Mouse (Mus musculus): ENCODE measurements around the gene Ino80e. TPM values are rescaled to one million over a fixed set of nuclear protein-coding genes. Genes with fewer than 3 reads are reported as not detected.

The Ino80e gene
- polyA plus RNA-seq, 1 experiment: not detected

DNA sequence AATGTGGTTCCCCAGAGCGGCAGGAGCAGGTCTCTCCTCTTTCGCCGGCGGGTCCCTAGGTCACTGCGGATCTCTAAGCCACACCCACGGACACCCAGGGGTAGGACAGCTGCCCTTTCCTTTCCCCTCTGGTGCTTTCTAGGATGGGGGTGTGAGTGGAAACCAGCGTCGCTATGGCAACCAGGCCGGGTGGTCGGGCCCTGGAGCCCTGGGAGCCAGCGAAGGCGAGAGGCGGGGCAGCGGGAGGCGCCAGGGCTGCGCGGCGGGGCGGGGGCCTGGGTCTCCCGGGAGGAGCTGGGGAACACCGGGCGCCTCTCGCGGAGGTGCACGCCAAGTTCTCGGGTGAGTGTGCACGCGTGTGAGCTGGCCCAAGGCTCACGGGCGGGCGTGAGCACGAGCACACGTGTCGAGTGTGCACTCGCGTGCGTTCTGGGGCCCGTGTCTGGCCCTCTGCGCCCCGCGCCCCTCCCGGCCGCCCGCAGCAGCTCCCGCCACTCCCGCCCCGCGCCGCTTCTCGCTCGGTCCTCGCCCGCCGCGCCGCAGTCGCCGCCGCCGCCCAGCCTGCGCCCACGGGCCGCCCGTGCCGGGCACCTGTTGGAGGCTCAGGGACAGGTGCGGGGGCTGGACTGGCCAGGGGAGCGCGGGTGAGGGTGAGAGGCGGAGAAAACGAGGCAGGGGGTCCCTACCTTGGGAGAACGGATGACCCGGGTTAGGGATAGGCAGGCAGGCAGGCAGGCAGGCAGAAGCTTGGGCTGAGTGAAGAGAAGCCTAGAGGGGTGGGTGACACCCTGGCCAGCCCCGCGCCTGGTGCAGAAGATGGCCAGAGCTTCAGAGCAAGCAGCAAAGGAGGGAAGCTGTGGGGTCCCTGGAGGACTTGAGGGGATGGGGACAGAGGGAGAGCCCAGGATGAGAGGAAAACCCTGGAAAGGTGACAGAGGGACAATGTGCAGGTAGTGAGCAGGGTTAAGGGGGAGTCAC, 14.5 kb downstream of the Ino80e start:
- Histone ChIP-seq H3K27ac (ENCODE audit: insufficient read depth, low read depth, low read length) (peak overlapping the region; percentile 31; the same call in 1 of the 2 replicates), H3K4me3 (ENCODE audit: insufficient read depth, low read depth, low read length) (peak overlapping the region; percentile 68), H3K4me1 (ENCODE audit: control insufficient read depth, insufficient read depth, low read length) (peaks cover 24% of the 10 kb centered on the region)
- no peak for TF ChIP-seq POLR2A (IDR thresholded peaks at IDR 0.05; ENCODE audit: insufficient read depth, low read depth, low read length)
- 2% methylated on average over 73 of the region's 74 CpGs for WGBS

DNA sequence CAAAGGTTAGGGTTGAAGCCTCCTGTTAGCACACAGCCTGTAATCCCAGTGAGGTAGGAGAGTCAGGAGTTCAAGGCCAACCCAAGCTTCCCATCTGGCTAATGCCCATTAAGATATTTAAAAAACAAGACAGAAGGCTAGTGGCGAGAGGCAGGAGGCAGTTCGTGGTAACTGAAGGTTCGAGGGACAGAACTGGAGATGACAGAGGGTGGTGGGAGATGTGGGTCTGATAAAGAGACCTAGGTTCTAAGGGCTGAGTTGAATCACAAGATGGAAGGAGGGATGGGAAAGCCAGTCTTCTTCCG, 15.1 kb downstream of the Ino80e start, which contains the start of gene Doc2a:
TSS of gene Doc2a (plus strand) at position 301 of the 305 bp plus-strand sequence.
- WGBS: 50% methylated on average over 4 of the region's 4 CpGs
- Histone ChIP-seq H3K4me3 (ENCODE audit: insufficient read depth, low read depth, low read length) (peak within 1 kb of the TSS; percentile 68), H3K27ac (ENCODE audit: insufficient read depth, low read depth, low read length) (peak within 1 kb of the TSS; percentile 31; the same call in 1 of the 2 replicates), H3K4me1 (ENCODE audit: control insufficient read depth, insufficient read depth, low read length) (peaks cover 24% of the 10 kb centered on the region)
- TF ChIP-seq CTCF (IDR thresholded peaks at IDR 0.05; ENCODE audit: insufficient read depth, low read depth, low read length): no peak
- no peak for TF ChIP-seq POLR2A (IDR thresholded peaks at IDR 0.05; ENCODE audit: insufficient read depth, low read depth, low read length)

DNA sequence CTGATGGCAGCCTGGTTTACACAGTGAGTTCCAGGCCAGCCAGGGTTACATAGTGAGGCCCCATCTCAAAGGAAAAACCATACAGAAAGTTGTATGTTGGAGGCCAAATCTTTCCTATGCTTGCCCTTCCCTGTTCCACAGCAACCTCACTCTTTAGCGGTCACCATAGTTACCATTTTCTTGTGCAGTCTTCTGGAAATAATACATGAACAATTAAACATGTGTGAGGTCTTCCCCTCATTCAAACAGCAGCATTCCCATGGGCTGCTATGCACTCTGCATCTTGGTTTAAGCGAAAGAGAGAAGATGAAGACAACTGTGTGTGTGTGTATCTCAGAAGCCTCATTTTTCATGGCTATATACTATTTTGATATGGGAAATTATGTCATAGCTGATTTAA, 16.7 kb downstream of the Ino80e start:
- peaks cover 24% of the 10 kb centered on the region for H3K4me1 ChIP-seq (ENCODE audit: control insufficient read depth, insufficient read depth, low read length)
- H3K4me3 ChIP-seq (ENCODE audit: insufficient read depth, low read depth, low read length): no peak overlapping the region
- TF ChIP-seq CTCF (IDR thresholded peaks at IDR 0.05; ENCODE audit: insufficient read depth, low read depth, low read length) (no peak), POLR2A (IDR thresholded peaks at IDR 0.05; ENCODE audit: insufficient read depth, low read depth, low read length) (no peak)
- 42% methylated on average over 2 of the region's 2 CpGs for WGBS
- H3K27ac ChIP-seq (ENCODE audit: insufficient read depth, low read depth, low read length): no peak overlapping the region

DNA sequence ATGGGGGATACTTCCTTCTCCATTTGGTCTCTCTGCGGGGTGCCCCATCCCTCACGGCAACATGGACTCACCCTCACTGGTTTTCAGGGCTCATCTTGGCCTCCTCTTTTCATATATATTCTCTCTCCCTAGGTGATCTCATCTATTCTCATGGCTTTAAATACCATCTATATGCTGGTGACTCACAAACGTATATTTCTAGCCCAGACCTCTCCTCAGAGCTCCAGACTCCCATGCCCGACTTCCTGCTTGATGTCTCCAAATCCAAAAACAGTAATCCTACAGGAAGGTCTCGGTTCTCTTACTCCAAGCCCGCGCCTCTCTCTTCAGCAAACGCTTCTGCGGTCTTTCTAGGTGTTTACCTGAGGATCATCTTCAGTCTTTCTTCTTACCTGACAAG, 18.9 kb downstream of the Ino80e start:
- H3K4me1 ChIP-seq (ENCODE audit: control insufficient read depth, insufficient read depth, low read length): peaks cover 15% of the 10 kb centered on the region
- H3K4me3 ChIP-seq (ENCODE audit: insufficient read depth, low read depth, low read length): no peak overlapping the region
- TF ChIP-seq CTCF (IDR thresholded peaks at IDR 0.05; ENCODE audit: insufficient read depth, low read depth, low read length) (no peak), POLR2A (IDR thresholded peaks at IDR 0.05; ENCODE audit: insufficient read depth, low read depth, low read length) (no peak)
- peak overlapping the region; percentile 6 for H3K27ac ChIP-seq (ENCODE audit: insufficient read depth, low read depth, low read length)
- 58% methylated on average over 9 of the region's 9 CpGs for WGBS

DNA sequence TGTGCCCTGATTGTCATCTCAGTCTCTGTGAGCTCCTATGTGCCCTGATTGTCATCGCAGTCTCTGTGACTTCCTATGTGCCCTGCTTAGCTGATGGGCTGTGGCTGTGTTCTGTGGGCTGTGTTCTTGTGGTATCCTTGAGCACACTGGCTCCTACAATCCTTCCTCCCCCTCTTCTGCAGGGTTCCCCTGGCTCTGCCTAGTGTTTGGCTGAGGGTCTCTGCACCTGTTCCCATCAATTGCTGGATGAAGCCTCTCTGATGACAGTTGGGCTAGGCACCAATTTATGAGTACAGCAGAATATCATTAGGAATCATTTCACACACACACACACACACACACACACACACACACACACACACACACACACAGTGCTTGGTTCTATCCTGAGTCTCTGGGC, 28.9 kb downstream of the Ino80e start:
- Histone ChIP-seq H3K27ac (ENCODE audit: insufficient read depth, low read depth, low read length) (no peak overlapping the region), H3K4me1 (ENCODE audit: control insufficient read depth, insufficient read depth, low read length) (peaks cover 8% of the 10 kb centered on the region), H3K4me3 (ENCODE audit: insufficient read depth, low read depth, low read length) (no peak overlapping the region)
- TF ChIP-seq CTCF (IDR thresholded peaks at IDR 0.05; ENCODE audit: insufficient read depth, low read depth, low read length) (no peak), POLR2A (IDR thresholded peaks at IDR 0.05; ENCODE audit: insufficient read depth, low read depth, low read length) (no peak)
- WGBS: 100% methylated on average over 1 of the region's 1 CpGs

DNA sequence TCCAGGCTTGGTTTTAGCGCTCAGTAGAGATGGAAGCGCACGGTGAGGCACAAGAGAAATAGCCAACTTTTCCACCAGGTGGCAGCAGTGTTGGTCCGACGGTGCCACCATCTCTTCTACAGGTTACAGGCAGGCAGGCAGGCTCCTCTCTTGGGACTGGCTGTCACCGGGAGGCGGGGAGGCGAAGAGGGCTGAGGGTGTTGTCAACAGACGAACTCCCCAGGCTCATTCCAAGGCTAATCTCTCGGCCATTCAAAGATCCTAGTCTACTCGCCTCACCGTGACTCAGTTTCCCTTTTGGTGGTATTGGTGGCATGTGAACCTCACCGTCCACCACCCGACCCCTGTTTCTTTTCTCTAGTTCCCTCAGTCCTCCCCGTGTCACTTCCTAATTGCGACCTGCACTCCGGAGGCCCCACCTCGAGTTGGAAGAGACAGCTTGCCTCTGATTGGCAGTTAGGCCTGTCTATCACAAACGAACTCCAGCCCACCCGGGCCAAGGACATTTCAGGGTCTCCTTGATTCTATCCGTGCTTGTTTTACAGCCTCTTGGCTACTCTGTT, 30.1 kb downstream of the Ino80e start:
- Histone ChIP-seq H3K4me1 (ENCODE audit: control insufficient read depth, insufficient read depth, low read length) (peaks cover 8% of the 10 kb centered on the region), H3K27ac (ENCODE audit: insufficient read depth, low read depth, low read length) (no peak overlapping the region), H3K4me3 (ENCODE audit: insufficient read depth, low read depth, low read length) (peak overlapping the region; percentile 16)
- TF ChIP-seq POLR2A (IDR thresholded peaks at IDR 0.05; ENCODE audit: insufficient read depth, low read depth, low read length) (no peak), CTCF (IDR thresholded peaks at IDR 0.05; ENCODE audit: insufficient read depth, low read depth, low read length) (peak; percentile 68)
- 2% methylated on average over 21 of the region's 21 CpGs for WGBS

DNA sequence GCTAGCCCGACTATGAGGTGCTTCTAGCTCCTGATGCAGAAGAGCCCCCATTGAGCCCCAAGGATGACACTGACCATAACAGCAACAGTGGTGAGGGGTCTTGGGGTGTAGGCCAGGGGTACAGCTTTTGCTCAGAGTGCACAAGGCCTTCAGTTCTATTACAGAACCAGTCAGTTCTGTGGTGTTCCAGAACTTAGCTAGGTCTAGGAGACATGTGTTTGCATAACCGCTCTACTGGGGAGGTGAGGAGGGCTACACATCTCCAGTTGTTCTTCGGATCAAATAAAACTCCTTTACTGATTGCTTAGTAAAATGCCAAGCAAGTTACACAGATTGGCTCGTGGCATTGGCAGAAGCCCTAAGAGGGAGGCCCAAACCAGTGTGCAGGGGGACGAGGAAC, 30.6 kb downstream of the Ino80e start, which contains the start of gene 4930451I11Rik:
TSS of gene 4930451I11Rik (minus strand) at position 101 of the 400 bp plus-strand sequence.
- Histone ChIP-seq H3K4me3 (ENCODE audit: insufficient read depth, low read depth, low read length) (peak within 1 kb of the TSS; percentile 16), H3K4me1 (ENCODE audit: control insufficient read depth, insufficient read depth, low read length) (peaks cover 8% of the 10 kb centered on the region), H3K27ac (ENCODE audit: insufficient read depth, low read depth, low read length) (no peak within 1 kb of the TSS)
- 54% methylated on average over 5 of the region's 5 CpGs for WGBS
- TF ChIP-seq CTCF (IDR thresholded peaks at IDR 0.05; ENCODE audit: insufficient read depth, low read depth, low read length) (no peak), POLR2A (IDR thresholded peaks at IDR 0.05; ENCODE audit: insufficient read depth, low read depth, low read length) (no peak)

DNA sequence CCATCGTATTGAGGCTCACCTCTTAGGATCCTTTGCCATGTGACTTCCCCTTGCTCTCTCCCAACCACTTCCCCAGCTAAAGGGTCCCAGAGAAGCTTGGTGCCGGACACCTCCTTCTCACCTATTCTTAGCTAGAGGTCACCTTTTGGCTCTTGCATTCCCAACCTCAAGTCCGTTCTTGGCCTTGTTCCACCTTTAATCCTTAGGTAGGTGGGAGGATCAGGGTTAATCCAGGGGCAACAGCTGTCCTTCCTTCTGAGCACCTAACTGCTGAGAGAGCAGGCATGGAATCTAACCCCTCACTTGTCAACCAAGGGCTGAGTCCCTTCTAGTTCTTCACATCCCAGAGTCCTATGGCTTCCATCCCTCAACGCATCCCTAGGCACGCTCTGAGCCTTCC, 36.2 kb downstream of the Ino80e start:
- no peak overlapping the region for H3K27ac ChIP-seq (ENCODE audit: insufficient read depth, low read depth, low read length)
- WGBS: 69% methylated on average over 5 of the region's 5 CpGs
- H3K4me3 ChIP-seq (ENCODE audit: insufficient read depth, low read depth, low read length): no peak overlapping the region
- no peak for TF ChIP-seq POLR2A (IDR thresholded peaks at IDR 0.05; ENCODE audit: insufficient read depth, low read depth, low read length)
- no peak for TF ChIP-seq CTCF (IDR thresholded peaks at IDR 0.05; ENCODE audit: insufficient read depth, low read depth, low read length)
- peaks cover 28% of the 10 kb centered on the region for H3K4me1 ChIP-seq (ENCODE audit: control insufficient read depth, insufficient read depth, low read length)

DNA sequence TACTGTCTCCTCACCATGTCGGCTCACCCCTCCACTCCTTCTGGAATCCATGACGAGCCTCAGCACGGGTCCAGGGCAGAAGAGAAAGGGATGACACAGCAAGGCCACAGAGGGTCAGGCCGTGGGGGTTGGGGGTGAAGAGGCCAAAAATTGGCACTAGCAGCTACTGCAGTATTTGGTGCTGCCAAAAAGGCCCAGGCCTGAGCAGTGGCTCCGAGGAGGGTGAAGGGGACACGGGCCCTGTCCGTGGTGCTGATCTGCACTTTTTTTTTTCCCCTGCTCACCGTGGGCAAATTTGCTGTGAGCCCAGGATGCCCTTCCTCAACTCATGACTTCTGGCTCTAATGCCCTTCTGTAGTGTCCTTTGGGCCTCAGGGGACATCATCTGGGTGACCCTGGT, 36.8 kb downstream of the Ino80e start:
- 45% methylated on average over 8 of the region's 8 CpGs for WGBS
- H3K4me1 ChIP-seq (ENCODE audit: control insufficient read depth, insufficient read depth, low read length): peaks cover 28% of the 10 kb centered on the region
- TF ChIP-seq POLR2A (IDR thresholded peaks at IDR 0.05; ENCODE audit: insufficient read depth, low read depth, low read length) (no peak), CTCF (IDR thresholded peaks at IDR 0.05; ENCODE audit: insufficient read depth, low read depth, low read length) (no peak)
- H3K4me3 ChIP-seq (ENCODE audit: insufficient read depth, low read depth, low read length): no peak overlapping the region
- no peak overlapping the region for H3K27ac ChIP-seq (ENCODE audit: insufficient read depth, low read depth, low read length)

All from olfactory bulb, adult 2 months (tissue).